Mouse (Mus musculus) kidney, adult 2 months (tissue): Measurements from ENCODE around the gene Hoxa5. TPM values are rescaled to one million over a fixed set of nuclear protein-coding genes. Genes with fewer than 3 reads are reported as not detected.

Source experiments
- DNase-seq: peaks from one replicate; pipeline ENCODE4 v3.0.0; 2021
- H3K27ac ChIP-seq: fragments of 200-500 bp; 2 replicates; pipeline ENCODE4 v1.5.1; 2012; ENCODE audit warnings: low read depth, low read length, control low read depth, inconsistent platforms; ENCODE audit not compliant: insufficient read depth
- H3K27me3 ChIP-seq: fragments of 200-500 bp; replicated peaks from 2 replicates; pipeline ENCODE4 v1.6.1; 2012; ENCODE audit warnings: mild to moderate bottlenecking, moderate library complexity, low read length, inconsistent platforms; ENCODE audit not compliant: control insufficient read depth, insufficient read depth
- H3K36me3 ChIP-seq: fragments of 200-500 bp; 2 replicates; pipeline ENCODE4 v1.6.1; 2012; ENCODE audit warnings: mild to moderate bottlenecking, moderate library complexity, low read length, inconsistent platforms; ENCODE audit not compliant: control insufficient read depth, insufficient read depth
- H3K4me1 ChIP-seq: fragments of 200-500 bp; 2 replicates; pipeline ENCODE4 v1.6.1; 2011; ENCODE audit warnings: low read length; ENCODE audit not compliant: control insufficient read depth, insufficient read depth
- H3K4me3 ChIP-seq: fragments of 200-500 bp; 2 replicates; pipeline ENCODE4 v1.5.1; 2011; ENCODE audit warnings: mild to moderate bottlenecking, low read depth, low read length, control low read depth; ENCODE audit not compliant: insufficient read depth
- CTCF ChIP-seq: fragments of 200-500 bp; conservative IDR thresholded peaks from 2 replicates; pipeline ENCODE4 v1.5.1; 2011; ENCODE audit warnings: low read depth, mild to moderate bottlenecking, control low read depth, low read length, moderate library complexity, mixed read lengths; ENCODE audit not compliant: insufficient read depth, insufficient read length
- POLR2A ChIP-seq: fragments of 200-500 bp; IDR thresholded peaks from one replicate; pipeline ENCODE4 v1.6.1; 2011; ENCODE audit warnings: low read depth, low read length, control low read depth
- WGBS: fragments of 180-500 bp; shearing (Covaris S2); methylation state at CpG from one replicate; pipeline ENCODE4 v1.1.7; 2018; 5-methylcytosine and 5-hydroxymethylcytosine counted together
- polyA plus RNA-seq: library from polyadenylated mRNA; depleted of rRNA; stranded (reverse); fragments of >200 nt; gene quantifications from 2 replicates; pipeline ENCODE4 v1.2.3, GENCODE M21; 2012

The Hoxa5 gene
- polyA plus RNA-seq, 1 experiment: 6.9 TPM

GRCm38 (mm10) chr6:52168191-52169055 is 36.0 kb downstream of the Hoxa5 start:
- Histone ChIP-seq H3K27me3 (no peaks in the 10 kb centered on the region), H3K4me3 (no peak overlapping the region), H3K36me3 (no peaks in the 10 kb centered on the region; the same call in 1 of the 2 replicates), H3K4me1 (0 out of 2 replicates have a peak, but pooled peaks cover 5% of the 10 kb centered on the region), H3K27ac (no peak overlapping the region)
- no peak for DNase-seq
- WGBS: 65% methylated on average over 42 of the region's 42 CpGs
- TF ChIP-seq CTCF: no peak
- TF ChIP-seq POLR2A: no peak

- DNase-seq: no peak
- Histone ChIP-seq H3K27me3 (no peaks in the 10 kb centered on the region), H3K27ac (no peak overlapping the region), H3K4me3 (no peak overlapping the region), H3K4me1 (0 out of 2 replicates have a peak, but pooled peaks cover 5% of the 10 kb centered on the region), H3K36me3 (no peaks in the 10 kb centered on the region; the same call in 1 of the 2 replicates)
- WGBS: 87% methylated on average over 14 of the region's 14 CpGs
- TF ChIP-seq POLR2A (no peak), CTCF (no peak)
Observed at GRCm38 (mm10) chr6:52167736-52168161, 36.6 kb downstream of the Hoxa5 start.

- Histone ChIP-seq H3K4me1 (0 out of 2 replicates have a peak, but pooled peaks cover 5% of the 10 kb centered on the region), H3K27me3 (no peaks in the 10 kb centered on the region), H3K27ac (no peak overlapping the region), H3K36me3 (no peaks in the 10 kb centered on the region; the same call in 1 of the 2 replicates), H3K4me3 (no peak overlapping the region)
- TF ChIP-seq CTCF (no peak), POLR2A (no peak)
- DNase-seq: no peak
- WGBS: 86% methylated on average over 1 of the region's 1 CpGs
Observed at GRCm38 (mm10) chr6:52167176-52167575, 37.2 kb downstream of the Hoxa5 start.

GRCm38 (mm10) chr6:52166431-52167077 is 37.8 kb downstream of the Hoxa5 start:
- 0 out of 2 replicates have a peak, but pooled peaks cover 4% of the 10 kb centered on the region for H3K4me1 ChIP-seq

GRCm38 (mm10) chr6:52165441-52166370 is 38.7 kb downstream of the Hoxa5 start:
- 56% methylated on average over 28 of the region's 28 CpGs for WGBS
- DNase-seq: peak; percentile 52
- 0 out of 2 replicates have a peak, but pooled peaks cover 4% of the 10 kb centered on the region for H3K4me1 ChIP-seq

More at GRCm38 (mm10) chr6:52166431-52167077, 37.8 kb downstream of the Hoxa5 start:
- Histone ChIP-seq H3K27me3 (no peaks in the 10 kb centered on the region), H3K36me3 (no peaks in the 10 kb centered on the region; the same call in 1 of the 2 replicates), H3K4me3 (no peak overlapping the region), H3K27ac (no peak overlapping the region)
- no peak for TF ChIP-seq POLR2A
- no peak for TF ChIP-seq CTCF
- DNase-seq: no peak
- 62% methylated on average over 4 of the region's 4 CpGs for WGBS

More at GRCm38 (mm10) chr6:52165441-52166370, 38.7 kb downstream of the Hoxa5 start:
- Histone ChIP-seq H3K36me3 (no peaks in the 10 kb centered on the region; the same call in 1 of the 2 replicates), H3K27me3 (no peaks in the 10 kb centered on the region), H3K4me3 (peak overlapping the region; percentile 7), H3K27ac (peak overlapping the region; percentile 24; the same call in 1 of the 2 replicates)
- TF ChIP-seq CTCF (no peak), POLR2A (no peak)
